Mouse (Mus musculus): ENCODE results near the gene Ppp1r12c. TPM values are rescaled to one million over a fixed set of nuclear protein-coding genes. Genes with fewer than 3 reads are reported as not detected.
"Not testable (repeated sequence)": the region's sequence is repeated elsewhere in the genome, so short reads cannot be mapped to it uniquely, and the experiment has no call there.

Ppp1r12c gene
- polyA plus RNA-seq, 1 experiment from 2014 or later: 72.0 TPM

DNA sequence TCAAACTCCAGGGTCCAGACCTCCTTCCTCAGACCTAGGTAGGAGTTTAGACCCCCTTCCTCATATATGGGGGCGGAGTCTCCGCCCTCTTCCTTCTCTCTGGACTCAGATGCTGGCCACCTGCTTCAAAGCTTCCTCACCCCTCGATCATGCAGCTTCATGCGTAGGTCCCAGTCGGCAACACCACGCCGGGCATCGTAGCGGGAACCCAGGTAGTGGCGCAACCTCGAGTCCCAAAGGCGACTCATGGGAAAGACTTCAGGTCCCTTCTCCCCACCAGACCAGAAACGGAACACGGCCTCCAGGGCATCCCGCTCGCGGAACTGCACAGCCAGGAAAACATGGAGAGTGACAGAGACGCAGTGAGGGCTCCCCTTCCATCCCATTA lies 25.8 kb upstream of the Ppp1r12c start:
- 37% methylated on average over 18 of the region's 18 CpGs for WGBS
- no peak overlapping the region for H3K9ac ChIP-seq
- H3K27ac ChIP-seq: no peak overlapping the region
- H3K9me3 ChIP-seq (replicated peaks): no peaks in the 10 kb centered on the region
- peaks cover 13% of the 10 kb centered on the region for H3K4me1 ChIP-seq
- H3K4me2 ChIP-seq (replicated peaks): peak overlapping the region; percentile 52
- ATAC-seq (ENCODE audit: low FRiP score): peak; percentile 3; the same call in 1 of the 2 replicates
- H3K27me3 ChIP-seq: peaks cover 33% of the 10 kb centered on the region
- no peaks in the 10 kb centered on the region for H3K36me3 ChIP-seq
- no peak overlapping the region for H3K4me3 ChIP-seq

DNA sequence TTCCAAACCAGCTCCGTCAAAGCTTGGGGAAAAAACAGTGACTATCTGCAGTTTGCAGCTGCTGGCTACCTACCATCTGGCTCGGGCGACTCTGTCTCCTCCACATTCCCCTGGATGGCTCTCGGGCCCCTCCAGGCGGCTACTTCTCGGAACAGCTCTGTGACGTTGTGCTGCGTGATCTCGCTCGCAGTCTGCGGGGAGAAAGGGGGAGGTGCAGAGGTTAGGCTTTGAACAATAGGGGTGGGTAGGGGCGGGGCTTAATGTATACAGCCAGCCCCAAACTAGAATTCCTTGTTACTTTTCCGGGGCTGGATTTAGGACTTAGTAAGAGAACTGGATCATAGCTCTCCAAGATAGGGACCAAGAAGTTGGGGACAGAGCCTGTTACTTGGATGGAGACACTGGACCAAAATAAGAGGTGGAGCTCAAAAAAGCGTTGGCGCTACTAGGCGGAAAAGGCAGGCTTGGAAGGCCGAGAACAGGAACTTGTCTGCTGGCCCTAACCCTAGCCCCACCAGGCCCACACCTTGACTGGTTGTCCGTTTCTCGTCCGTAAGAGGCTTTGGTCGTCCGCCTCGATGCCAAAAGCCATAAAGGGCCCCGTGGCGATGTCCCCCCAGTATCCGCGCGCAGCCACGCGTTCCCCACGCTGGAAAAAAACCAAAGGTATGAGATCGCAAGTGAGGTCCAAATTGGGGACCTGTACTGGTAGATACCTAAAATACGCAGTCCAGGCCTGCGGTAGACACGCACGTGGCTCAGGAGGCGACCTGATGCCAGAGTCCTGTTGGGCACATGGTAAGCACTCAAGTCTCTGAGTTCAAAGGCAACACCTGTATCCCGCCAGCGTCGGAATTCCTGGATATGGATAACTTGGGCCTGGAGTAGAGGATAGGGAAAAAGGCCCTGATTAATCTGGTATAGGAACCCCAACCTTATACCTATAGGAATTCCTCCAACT lies 25.1 kb upstream of the Ppp1r12c start:
- WGBS: 24% methylated on average over 40 of the region's 40 CpGs
- peaks cover 36% of the 10 kb centered on the region for H3K27me3 ChIP-seq
- ATAC-seq (ENCODE audit: low FRiP score): peak; percentile 89
- peak overlapping the region; percentile 52 for H3K4me2 ChIP-seq (replicated peaks)
- H3K4me1 ChIP-seq: peaks cover 10% of the 10 kb centered on the region
- peak overlapping the region; percentile 41; the same call in 1 of the 2 replicates for H3K9ac ChIP-seq
- no peaks in the 10 kb centered on the region for H3K36me3 ChIP-seq
- H3K9me3 ChIP-seq (replicated peaks): no peaks in the 10 kb centered on the region
- no peak overlapping the region for H3K27ac ChIP-seq
- H3K4me3 ChIP-seq: peak overlapping the region; percentile 25

DNA sequence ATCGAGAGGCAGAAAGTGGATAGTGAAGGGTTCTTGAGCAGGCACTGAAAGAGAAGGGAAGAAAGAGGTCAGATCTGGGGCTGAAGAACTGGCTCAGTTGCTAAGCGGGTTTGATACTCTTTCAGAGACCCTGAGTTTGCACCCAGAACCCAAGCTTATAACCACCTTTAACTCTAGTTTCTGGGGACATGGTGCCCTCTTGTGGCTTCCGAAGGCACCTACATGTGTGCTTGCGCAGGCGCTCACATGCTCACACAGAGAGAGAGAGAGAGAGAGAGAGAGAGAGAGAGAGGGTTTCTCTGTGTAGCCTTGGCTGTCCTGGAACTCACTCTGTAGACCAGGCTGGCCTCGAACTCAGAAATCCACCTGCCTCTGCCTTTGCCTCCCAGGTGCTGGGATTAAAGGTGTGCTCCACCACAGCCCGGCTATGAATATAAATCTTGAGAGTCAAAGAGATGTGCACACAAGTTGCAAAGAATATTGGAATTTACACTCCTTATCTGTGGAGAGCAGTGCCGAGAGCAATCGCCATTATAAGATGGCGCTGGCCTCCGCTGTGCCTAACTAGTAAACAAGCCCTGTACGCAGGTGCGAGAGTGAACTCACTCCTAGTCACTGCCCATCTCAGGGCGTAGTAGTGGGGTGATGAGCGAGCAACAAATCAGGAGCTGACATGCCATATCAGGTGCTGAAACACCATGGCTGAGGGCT lies 22.9 kb upstream of the Ppp1r12c start, which contains the start of gene Tnni3:
Gene Tnni3, minus strand, starts transcription at position 18 of the 711 bp plus-strand sequence.
- H3K4me3 ChIP-seq; H3K9me3 ChIP-seq (replicated peaks); H3K27ac ChIP-seq; H3K4me2 ChIP-seq (replicated peaks); ATAC-seq (ENCODE audit: low FRiP score); H3K36me3 ChIP-seq; H3K9ac ChIP-seq: not testable (repeated sequence)
- Histone ChIP-seq H3K27me3 (peaks cover 49% of the 10 kb centered on the region), H3K4me1 (peaks cover 20% of the 10 kb centered on the region)
- WGBS: 76% methylated on average over 15 of the region's 15 CpGs

DNA sequence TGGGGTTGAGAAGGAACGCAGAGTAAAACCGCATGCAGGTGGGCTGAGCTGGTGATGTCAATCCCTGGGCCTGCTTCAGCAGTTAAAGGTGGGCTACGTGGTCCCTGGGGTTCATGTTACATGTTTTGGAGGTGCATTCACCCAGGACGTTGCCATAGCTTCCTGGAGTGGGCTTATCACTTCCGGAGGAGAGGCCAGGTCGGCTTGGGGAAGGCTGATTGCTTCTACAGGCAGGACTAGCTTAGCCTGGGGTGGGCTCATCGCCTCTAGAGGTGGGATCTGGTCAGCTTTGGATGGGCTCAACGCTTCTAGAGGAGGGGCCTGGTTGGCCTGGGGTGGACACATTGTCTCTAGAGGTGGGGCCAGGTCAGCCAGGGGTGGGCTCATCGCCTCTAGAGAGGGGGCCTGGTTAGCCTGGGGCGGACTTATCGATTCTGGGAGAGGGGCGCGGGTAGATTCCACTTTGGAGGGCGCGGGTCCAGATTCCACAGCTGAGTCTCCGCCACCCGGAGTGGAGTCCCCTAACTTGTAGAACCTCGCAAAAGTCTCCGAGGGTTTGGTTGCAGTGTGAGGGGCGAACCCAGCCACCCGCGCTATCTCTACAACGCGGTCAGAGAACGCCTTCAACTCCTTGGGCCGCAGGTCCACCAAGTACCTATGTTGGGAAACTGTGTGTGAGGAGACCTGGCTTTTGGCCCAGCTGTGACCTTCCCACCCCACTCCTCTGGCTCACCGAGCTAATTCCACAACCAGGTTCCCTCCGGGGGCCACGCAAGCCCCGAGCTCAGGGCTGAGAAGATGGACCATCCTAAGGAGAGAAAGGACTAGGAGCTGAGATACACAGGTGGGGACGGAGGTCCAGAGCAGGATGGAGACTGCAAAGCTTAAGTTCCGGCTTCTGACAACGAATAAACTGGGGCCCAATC lies 22.0 kb upstream of the Ppp1r12c start:
- ATAC-seq (ENCODE audit: low FRiP score): no peak
- no peak overlapping the region for H3K27ac ChIP-seq
- H3K9me3 ChIP-seq (replicated peaks): no peaks in the 10 kb centered on the region
- H3K36me3 ChIP-seq: no peaks in the 10 kb centered on the region
- no peak overlapping the region for H3K4me3 ChIP-seq
- H3K4me2 ChIP-seq (replicated peaks): no peak overlapping the region
- H3K27me3 ChIP-seq: peaks cover 47% of the 10 kb centered on the region
- H3K9ac ChIP-seq: no peak overlapping the region
- H3K4me1 ChIP-seq: peaks cover 20% of the 10 kb centered on the region
- 92% methylated on average over 33 of the region's 33 CpGs for WGBS

DNA sequence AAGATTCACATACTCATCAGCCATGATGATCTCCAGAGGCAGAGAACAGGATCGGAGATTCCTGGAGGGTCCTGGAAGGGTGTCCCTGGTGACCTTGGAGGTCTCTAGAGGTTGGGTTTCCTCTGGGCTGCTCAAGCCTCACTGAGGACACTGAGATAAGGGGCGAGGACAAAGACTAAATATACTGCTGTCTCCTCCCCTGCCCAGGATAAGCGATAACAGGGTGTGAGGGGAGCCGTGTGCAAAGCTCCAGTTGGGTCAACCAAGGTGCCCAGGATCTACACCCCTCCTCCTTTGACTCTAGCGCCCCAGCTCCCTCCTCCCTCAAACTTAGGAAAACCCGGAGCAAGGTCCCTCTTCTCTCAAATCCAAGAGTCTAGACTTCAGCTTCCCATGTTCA lies 20.8 kb upstream of the Ppp1r12c start:
- no peak for ATAC-seq (ENCODE audit: low FRiP score)
- 77% methylated on average over 6 of the region's 6 CpGs for WGBS

DNA sequence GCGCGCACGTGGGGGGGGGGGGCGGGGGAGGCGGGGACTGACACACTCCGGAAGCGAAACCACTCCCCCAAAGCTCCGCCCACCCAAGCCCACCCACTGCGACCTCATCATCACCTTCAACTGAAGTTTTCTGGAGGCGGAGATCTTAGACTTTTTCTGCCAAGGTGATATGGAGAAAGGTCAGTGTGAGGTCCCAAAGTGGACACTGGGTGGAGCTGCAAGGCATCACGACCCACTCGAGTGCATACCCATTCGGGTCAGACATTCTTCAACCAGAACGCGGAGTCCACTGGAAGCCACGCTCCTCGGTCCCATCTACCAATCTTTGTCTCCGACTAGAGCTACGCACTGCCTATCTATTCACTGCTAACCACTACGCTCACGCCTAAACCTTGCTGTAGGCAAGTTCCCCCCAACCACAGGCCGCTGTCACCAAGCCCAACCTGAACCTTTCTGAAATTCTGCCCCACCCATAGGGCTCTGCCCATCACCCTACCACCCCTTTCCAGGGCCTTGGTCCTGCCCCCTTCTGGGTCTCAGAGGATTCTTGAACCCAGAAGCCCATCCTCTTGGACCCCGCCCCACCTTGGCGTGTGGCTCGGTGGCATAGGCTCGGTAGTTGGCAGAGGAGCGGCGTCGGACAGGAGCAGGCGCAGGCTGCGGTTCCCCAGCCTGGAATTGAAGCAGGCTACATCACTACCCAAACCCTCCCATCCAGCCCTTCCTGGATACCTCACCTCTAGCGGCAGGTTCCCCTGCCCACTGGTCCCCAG lies 19.9 kb upstream of the Ppp1r12c start:
- 34% methylated on average over 32 of the region's 32 CpGs for WGBS
- Histone ChIP-seq H3K9ac (no peak overlapping the region), H3K4me1 (peaks cover 18% of the 10 kb centered on the region), H3K27me3 (peaks cover 32% of the 10 kb centered on the region), H3K27ac (no peak overlapping the region), H3K4me3 (peak overlapping the region; percentile 18; the same call in 1 of the 2 replicates), H3K4me2 (replicated peaks) (peak overlapping the region; percentile 51), H3K36me3 (no peaks in the 10 kb centered on the region), H3K9me3 (replicated peaks) (no peaks in the 10 kb centered on the region)
- ATAC-seq (ENCODE audit: low FRiP score): no peak

More for the DNA sequence above, 20.8 kb upstream of the Ppp1r12c start:
- no peaks in the 10 kb centered on the region for H3K36me3 ChIP-seq
- H3K4me3 ChIP-seq: no peak overlapping the region
- no peaks in the 10 kb centered on the region for H3K9me3 ChIP-seq (replicated peaks)
- H3K9ac ChIP-seq: no peak overlapping the region
- no peak overlapping the region for H3K27ac ChIP-seq
- peaks cover 38% of the 10 kb centered on the region for H3K27me3 ChIP-seq
- no peak overlapping the region for H3K4me2 ChIP-seq (replicated peaks)
- peaks cover 19% of the 10 kb centered on the region for H3K4me1 ChIP-seq

DNA sequence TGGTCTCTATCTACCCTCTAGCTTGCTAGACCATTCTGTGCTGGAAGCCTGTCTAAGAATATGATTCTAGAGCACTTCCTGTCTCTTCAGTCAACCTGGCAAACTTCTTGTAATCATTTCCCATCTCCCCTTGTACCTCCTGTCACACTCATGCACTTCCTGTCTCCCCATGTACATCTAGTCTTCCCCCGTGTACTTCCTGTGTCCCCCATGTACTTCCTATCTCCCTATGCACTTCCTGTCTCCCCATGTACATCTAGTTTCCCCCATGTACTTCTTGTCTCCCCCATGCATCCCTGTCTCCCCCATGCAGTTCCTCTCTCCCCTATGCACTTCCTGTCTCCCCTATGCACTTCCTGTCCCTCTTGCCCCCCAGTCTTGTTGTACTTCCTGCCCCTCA lies 17.0 kb upstream of the Ppp1r12c start:
- Histone ChIP-seq H3K4me3 (no peak overlapping the region), H3K27ac (no peak overlapping the region), H3K9me3 (replicated peaks) (no peaks in the 10 kb centered on the region), H3K36me3 (no peaks in the 10 kb centered on the region), H3K27me3 (peaks cover 32% of the 10 kb centered on the region), H3K4me1 (peaks cover 29% of the 10 kb centered on the region), H3K4me2 (replicated peaks) (no peak overlapping the region), H3K9ac (no peak overlapping the region)
- WGBS: 68% methylated on average over 1 of the region's 1 CpGs
- ATAC-seq (ENCODE audit: low FRiP score): no peak

DNA sequence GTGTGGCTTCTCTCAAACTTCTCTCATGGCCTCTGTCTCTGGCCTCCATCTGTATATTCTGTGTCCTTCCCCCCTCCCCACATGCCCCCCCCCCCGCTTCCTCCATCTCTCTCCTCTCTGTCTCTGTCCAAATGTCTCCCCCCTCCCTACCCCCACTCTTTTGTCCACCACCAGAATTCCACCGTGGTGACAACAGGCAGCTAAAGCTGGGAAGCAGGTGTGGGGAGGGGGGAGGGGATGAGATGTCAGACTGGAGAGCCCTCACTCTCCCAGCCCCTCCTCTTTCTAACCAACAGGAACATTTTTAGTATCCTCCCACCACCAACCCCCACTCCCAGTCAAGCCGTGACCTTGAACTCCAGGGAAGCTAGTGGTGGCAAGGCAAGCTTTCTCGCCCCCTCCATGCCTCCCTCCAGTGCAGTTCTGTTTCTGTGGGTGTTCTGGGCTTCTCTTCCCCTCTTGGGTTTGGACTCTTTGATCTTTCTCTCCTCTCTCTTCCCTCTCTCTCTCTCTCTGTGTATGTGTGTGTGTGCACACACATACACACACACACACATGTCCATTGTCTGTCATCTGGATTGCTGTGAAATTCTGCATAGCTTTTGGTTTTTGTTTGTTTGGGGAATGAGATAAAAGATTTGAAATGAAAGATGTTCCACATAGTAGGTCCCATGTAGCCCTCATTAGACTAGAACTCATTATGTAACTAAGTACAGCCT lies 15.0 kb upstream of the Ppp1r12c start, which contains the start of gene Tnnt1:
Gene Tnnt1, minus strand, starts transcription at position 51 of the 719 bp plus-strand sequence.
- 15% methylated on average over 4 of the region's 4 CpGs for WGBS
- no peak within 1 kb of the TSS for H3K27ac ChIP-seq
- H3K9ac ChIP-seq: no peak within 1 kb of the TSS
- H3K4me3 ChIP-seq: no peak within 1 kb of the TSS
- no peaks in the 10 kb centered on the region for H3K36me3 ChIP-seq
- peaks cover 27% of the 10 kb centered on the region for H3K4me1 ChIP-seq
- H3K4me2 ChIP-seq (replicated peaks): no peak within 1 kb of the TSS; the same call in 1 of the 2 replicates
- peaks cover 18% of the 10 kb centered on the region for H3K27me3 ChIP-seq
- no peaks in the 10 kb centered on the region for H3K9me3 ChIP-seq (replicated peaks)
- ATAC-seq (ENCODE audit: low FRiP score): 0 out of 2 replicates have a peak, but pooled peaks have one; percentile 35

DNA sequence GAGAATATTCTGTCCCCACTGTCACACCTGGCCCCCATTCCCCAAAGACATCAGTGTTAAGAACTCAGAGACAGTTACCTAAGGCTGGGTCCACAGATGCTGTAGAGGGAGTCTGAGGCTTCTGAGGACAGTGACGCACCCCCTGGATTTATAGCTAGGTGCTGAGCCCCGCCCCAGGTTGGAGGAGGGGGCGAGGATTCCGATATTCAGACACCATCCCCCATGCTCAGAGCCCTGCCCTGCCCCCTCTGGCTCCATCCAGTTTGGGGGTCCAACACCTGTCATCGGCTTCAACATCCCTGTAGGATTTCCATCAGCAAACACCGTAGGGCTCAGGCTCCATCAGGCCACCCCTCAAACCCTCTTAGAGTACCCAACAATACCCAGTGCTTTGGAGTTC lies 14.4 kb upstream of the Ppp1r12c start:
- Histone ChIP-seq H3K9me3 (replicated peaks) (no peaks in the 10 kb centered on the region), H3K4me3 (no peak overlapping the region), H3K36me3 (no peaks in the 10 kb centered on the region), H3K27me3 (peaks cover 12% of the 10 kb centered on the region), H3K9ac (no peak overlapping the region), H3K4me2 (replicated peaks) (no peak overlapping the region; the same call in 1 of the 2 replicates), H3K27ac (no peak overlapping the region), H3K4me1 (peaks cover 20% of the 10 kb centered on the region)
- 59% methylated on average over 6 of the region's 6 CpGs for WGBS
- peak; percentile 41 for ATAC-seq (ENCODE audit: low FRiP score)

DNA sequence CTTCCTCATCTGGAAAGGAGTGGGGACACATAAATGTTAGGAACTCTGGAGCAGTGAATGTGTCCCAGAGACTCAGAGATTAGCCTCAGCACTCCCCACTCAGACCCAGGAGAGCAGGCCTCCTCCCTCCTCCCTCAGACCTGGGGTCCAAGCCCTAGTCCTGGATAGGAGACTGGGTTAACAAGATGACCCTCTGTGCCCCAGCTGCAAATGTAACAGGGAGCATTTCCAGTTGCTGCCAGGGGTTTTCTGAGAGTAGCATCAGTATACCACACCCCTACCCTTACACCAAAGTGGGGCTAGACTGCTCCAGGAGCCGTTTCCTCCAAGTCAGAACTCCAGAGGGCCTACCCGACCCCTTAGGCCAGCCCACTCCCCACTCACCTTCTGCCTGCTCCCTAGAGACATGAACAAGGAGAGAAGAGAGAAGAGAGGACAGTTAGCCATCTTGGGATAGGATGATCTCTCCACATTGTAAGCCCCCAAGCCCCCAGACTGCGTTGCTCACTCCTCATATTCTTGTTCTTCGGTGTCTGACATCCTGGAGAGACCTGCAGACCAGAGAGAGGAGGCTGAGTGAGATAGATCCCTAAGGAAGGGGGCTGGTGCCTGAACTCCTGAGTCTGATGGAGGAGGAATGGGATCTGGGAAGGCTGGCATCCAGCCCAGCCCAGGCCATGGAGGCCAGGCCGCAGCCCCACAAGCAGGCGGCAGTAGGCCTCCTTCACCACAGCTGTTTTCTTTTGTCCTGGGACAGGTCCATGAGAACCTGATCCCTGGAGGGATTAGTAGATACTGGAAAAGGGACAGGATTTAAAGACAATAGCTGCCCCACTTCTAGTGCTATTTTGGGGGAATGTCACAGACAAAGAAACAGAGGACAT lies 12.6 kb upstream of the Ppp1r12c start:
- ATAC-seq (ENCODE audit: low FRiP score): no peak
- Histone ChIP-seq H3K4me1 (peaks cover 22% of the 10 kb centered on the region), H3K36me3 (no peaks in the 10 kb centered on the region), H3K4me3 (no peak overlapping the region; the same call in 1 of the 2 replicates), H3K27me3 (peaks cover under 1% of the 10 kb centered on the region; the same call in 1 of the 2 replicates), H3K4me2 (replicated peaks) (no peak overlapping the region), H3K9me3 (replicated peaks) (no peaks in the 10 kb centered on the region), H3K9ac (peak overlapping the region; percentile 27), H3K27ac (no peak overlapping the region)
- 62% methylated on average over 6 of the region's 6 CpGs for WGBS
